Mouse (Mus musculus): ENCODE data around the gene Gm10778. TPM values are rescaled to one million over a fixed set of nuclear protein-coding genes. Genes with fewer than 3 reads are reported as not detected.

The Gm10778 gene
- polyA plus RNA-seq, 1 experiment from 2014 or later: 1.1 TPM

- peak overlapping the region; percentile 78 for H3K4me3 ChIP-seq (ENCODE audit: low read depth, low read length)
- peak overlapping the region; percentile 86 for H3K4me2 ChIP-seq (ENCODE audit: low read depth, low read length)
- H3K9ac ChIP-seq (ENCODE audit: low read depth, low read length): peak overlapping the region; percentile 46
- ATAC-seq (ENCODE audit: low read depth): no peak
- H3K4me1 ChIP-seq (ENCODE audit: control insufficient read depth, low read depth, low read length): peaks cover 42% of the 10 kb centered on the region
- no peaks in the 10 kb centered on the region for H3K9me3 ChIP-seq (replicated peaks; ENCODE audit: control insufficient read depth, low read length)
- no peaks in the 10 kb centered on the region for H3K36me3 ChIP-seq (ENCODE audit: control insufficient read depth, insufficient read depth)
- 2% methylated on average over 14 of the region's 14 CpGs for WGBS (ENCODE audit: insufficient replicate concordance)
- peak overlapping the region; percentile 93 for H3K27ac ChIP-seq (ENCODE audit: low read length)
- no peaks in the 10 kb centered on the region for H3K27me3 ChIP-seq (ENCODE audit: control insufficient read depth, insufficient read depth, low read depth, low read length)
Measured at GRCm38 (mm10) chr10:81605666-81605973, 43.2 kb upstream of the Gm10778 start.

GRCm38 (mm10) chr10:81605974-81606751 is 42.7 kb upstream of the Gm10778 start, which contains the start of gene BC025920:
BC025920 (plus strand) TSS chr10:81606270.
- Histone ChIP-seq H3K9ac (ENCODE audit: low read depth, low read length) (peak within 1 kb of the TSS; percentile 72), H3K27ac (ENCODE audit: low read length) (peak within 1 kb of the TSS; percentile 93), H3K4me1 (ENCODE audit: control insufficient read depth, low read depth, low read length) (peaks cover 37% of the 10 kb centered on the region), H3K9me3 (replicated peaks; ENCODE audit: control insufficient read depth, low read length) (no peaks in the 10 kb centered on the region), H3K36me3 (ENCODE audit: control insufficient read depth, insufficient read depth) (no peaks in the 10 kb centered on the region), H3K4me2 (ENCODE audit: low read depth, low read length) (peak within 1 kb of the TSS; percentile 86), H3K27me3 (ENCODE audit: control insufficient read depth, insufficient read depth, low read depth, low read length) (no peaks in the 10 kb centered on the region), H3K4me3 (ENCODE audit: low read depth, low read length) (peak within 1 kb of the TSS; percentile 78)
- peak; percentile 93 for ATAC-seq (ENCODE audit: low read depth)
- 2% methylated on average over 39 of the region's 39 CpGs for WGBS (ENCODE audit: insufficient replicate concordance)

GRCm38 (mm10) chr10:81608308-81608707 is 40.6 kb upstream of the Gm10778 start:
- H3K27me3 ChIP-seq (ENCODE audit: control insufficient read depth, insufficient read depth, low read depth, low read length): no peaks in the 10 kb centered on the region
- WGBS (ENCODE audit: insufficient replicate concordance): 67% methylated on average over 1 of the region's 1 CpGs
- ATAC-seq (ENCODE audit: low read depth): no peak
- no peak overlapping the region for H3K4me2 ChIP-seq (ENCODE audit: low read depth, low read length)
- H3K4me3 ChIP-seq (ENCODE audit: low read depth, low read length): no peak overlapping the region
- H3K4me1 ChIP-seq (ENCODE audit: control insufficient read depth, low read depth, low read length): peaks cover 21% of the 10 kb centered on the region
- no peak overlapping the region for H3K27ac ChIP-seq (ENCODE audit: low read length)
- no peak overlapping the region for H3K9ac ChIP-seq (ENCODE audit: low read depth, low read length)
- H3K9me3 ChIP-seq (replicated peaks; ENCODE audit: control insufficient read depth, low read length): no peaks in the 10 kb centered on the region
- H3K36me3 ChIP-seq (ENCODE audit: control insufficient read depth, insufficient read depth): no peaks in the 10 kb centered on the region

GRCm38 (mm10) chr10:81612779-81613178 is 36.1 kb upstream of the Gm10778 start:
- ATAC-seq (ENCODE audit: low read depth): no peak
- H3K9ac ChIP-seq (ENCODE audit: low read depth, low read length): no peak overlapping the region
- no peak overlapping the region for H3K27ac ChIP-seq (ENCODE audit: low read length)
- no peaks in the 10 kb centered on the region for H3K36me3 ChIP-seq (ENCODE audit: control insufficient read depth, insufficient read depth)
- H3K9me3 ChIP-seq (replicated peaks; ENCODE audit: control insufficient read depth, low read length): no peaks in the 10 kb centered on the region
- H3K4me2 ChIP-seq (ENCODE audit: low read depth, low read length): no peak overlapping the region
- no peak overlapping the region for H3K4me3 ChIP-seq (ENCODE audit: low read depth, low read length)
- 50% methylated on average over 3 of the region's 3 CpGs for WGBS (ENCODE audit: insufficient replicate concordance)
- no peaks in the 10 kb centered on the region for H3K4me1 ChIP-seq (ENCODE audit: control insufficient read depth, low read depth, low read length)
- no peaks in the 10 kb centered on the region for H3K27me3 ChIP-seq (ENCODE audit: control insufficient read depth, insufficient read depth, low read depth, low read length)

- H3K9me3 ChIP-seq (replicated peaks; ENCODE audit: control insufficient read depth, low read length): no peaks in the 10 kb centered on the region
- no peak for ATAC-seq (ENCODE audit: low read depth)
- no peak overlapping the region for H3K4me2 ChIP-seq (ENCODE audit: low read depth, low read length)
- no peak overlapping the region for H3K4me3 ChIP-seq (ENCODE audit: low read depth, low read length)
- no peaks in the 10 kb centered on the region for H3K36me3 ChIP-seq (ENCODE audit: control insufficient read depth, insufficient read depth)
- no peak overlapping the region for H3K27ac ChIP-seq (ENCODE audit: low read length)
- H3K27me3 ChIP-seq (ENCODE audit: control insufficient read depth, insufficient read depth, low read depth, low read length): no peaks in the 10 kb centered on the region
- 68% methylated on average over 6 of the region's 6 CpGs for WGBS (ENCODE audit: insufficient replicate concordance)
- no peaks in the 10 kb centered on the region; the same call in 1 of the 2 replicates for H3K4me1 ChIP-seq (ENCODE audit: control insufficient read depth, low read depth, low read length)
- no peak overlapping the region for H3K9ac ChIP-seq (ENCODE audit: low read depth, low read length)
Measured at GRCm38 (mm10) chr10:81615486-81615885, 33.4 kb upstream of the Gm10778 start.

- peaks cover 6% of the 10 kb centered on the region for H3K4me1 ChIP-seq (ENCODE audit: control insufficient read depth, low read depth, low read length)
- no peaks in the 10 kb centered on the region for H3K9me3 ChIP-seq (replicated peaks; ENCODE audit: control insufficient read depth, low read length)
- WGBS (ENCODE audit: insufficient replicate concordance): 57% methylated on average over 5 of the region's 5 CpGs
- no peak overlapping the region for H3K27ac ChIP-seq (ENCODE audit: low read length)
- H3K27me3 ChIP-seq (ENCODE audit: control insufficient read depth, insufficient read depth, low read depth, low read length): no peaks in the 10 kb centered on the region
- H3K4me2 ChIP-seq (ENCODE audit: low read depth, low read length): no peak overlapping the region
- ATAC-seq (ENCODE audit: low read depth): no peak
- no peaks in the 10 kb centered on the region for H3K36me3 ChIP-seq (ENCODE audit: control insufficient read depth, insufficient read depth)
- H3K9ac ChIP-seq (ENCODE audit: low read depth, low read length): no peak overlapping the region
- no peak overlapping the region for H3K4me3 ChIP-seq (ENCODE audit: low read depth, low read length)
Measured at GRCm38 (mm10) chr10:81619976-81620375, 28.9 kb upstream of the Gm10778 start.

GRCm38 (mm10) chr10:81620786-81621185 is 28.1 kb upstream of the Gm10778 start:
- Histone ChIP-seq H3K27me3 (ENCODE audit: control insufficient read depth, insufficient read depth, low read depth, low read length) (no peaks in the 10 kb centered on the region), H3K4me2 (ENCODE audit: low read depth, low read length) (no peak overlapping the region), H3K9me3 (replicated peaks; ENCODE audit: control insufficient read depth, low read length) (no peaks in the 10 kb centered on the region), H3K9ac (ENCODE audit: low read depth, low read length) (no peak overlapping the region), H3K4me1 (ENCODE audit: control insufficient read depth, low read depth, low read length) (peaks cover 6% of the 10 kb centered on the region), H3K36me3 (ENCODE audit: control insufficient read depth, insufficient read depth) (no peaks in the 10 kb centered on the region), H3K27ac (ENCODE audit: low read length) (no peak overlapping the region), H3K4me3 (ENCODE audit: low read depth, low read length) (no peak overlapping the region)
- WGBS (ENCODE audit: insufficient replicate concordance): 56% methylated on average over 9 of the region's 9 CpGs
- no peak for ATAC-seq (ENCODE audit: low read depth)

- 55% methylated on average over 8 of the region's 8 CpGs for WGBS (ENCODE audit: insufficient replicate concordance)
- H3K36me3 ChIP-seq (ENCODE audit: control insufficient read depth, insufficient read depth): no peaks in the 10 kb centered on the region
- no peak overlapping the region for H3K27ac ChIP-seq (ENCODE audit: low read length)
- H3K9me3 ChIP-seq (replicated peaks; ENCODE audit: control insufficient read depth, low read length): no peaks in the 10 kb centered on the region
- no peak overlapping the region for H3K4me3 ChIP-seq (ENCODE audit: low read depth, low read length)
- no peak for ATAC-seq (ENCODE audit: low read depth)
- no peaks in the 10 kb centered on the region for H3K27me3 ChIP-seq (ENCODE audit: control insufficient read depth, insufficient read depth, low read depth, low read length)
- H3K9ac ChIP-seq (ENCODE audit: low read depth, low read length): no peak overlapping the region
- H3K4me2 ChIP-seq (ENCODE audit: low read depth, low read length): no peak overlapping the region
- H3K4me1 ChIP-seq (ENCODE audit: control insufficient read depth, low read depth, low read length): peaks cover 20% of the 10 kb centered on the region
Measured at GRCm38 (mm10) chr10:81623441-81623840, 25.4 kb upstream of the Gm10778 start.

- Histone ChIP-seq H3K36me3 (ENCODE audit: control insufficient read depth, insufficient read depth) (no peaks in the 10 kb centered on the region), H3K27ac (ENCODE audit: low read length) (peak overlapping the region; percentile 88; the same call in 1 of the 2 replicates), H3K27me3 (ENCODE audit: control insufficient read depth, insufficient read depth, low read depth, low read length) (no peaks in the 10 kb centered on the region), H3K9me3 (replicated peaks; ENCODE audit: control insufficient read depth, low read length) (no peaks in the 10 kb centered on the region), H3K4me1 (ENCODE audit: control insufficient read depth, low read depth, low read length) (peaks cover 20% of the 10 kb centered on the region), H3K9ac (ENCODE audit: low read depth, low read length) (peak overlapping the region; percentile 72), H3K4me3 (ENCODE audit: low read depth, low read length) (peak overlapping the region; percentile 76), H3K4me2 (ENCODE audit: low read depth, low read length) (peak overlapping the region; percentile 80)
- ATAC-seq (ENCODE audit: low read depth): no peak
- 79% methylated on average over 22 of the region's 22 CpGs for WGBS (ENCODE audit: insufficient replicate concordance)
Measured at GRCm38 (mm10) chr10:81626101-81626993, 22.5 kb upstream of the Gm10778 start.
